Mouse (Mus musculus) B cell, adult 67 days (primary cell): Measurements from ENCODE around the gene Rfwd3. TPM values are rescaled to one million over a fixed set of nuclear protein-coding genes. Genes with fewer than 3 reads are reported as not detected.

Source experiments
- total RNA-seq, 2 experiments: library from RNA; stranded (reverse); gene quantifications; 4 replicates each; pipeline ENCODE4 v1.2.4; 2023

Gene Rfwd3
- 10 to 100 TPM; 38.7 to 40.9 TPM for total RNA-seq

GRCm38 (mm10) chr8:111299821-111300568 lies at the start of gene Rfwd3:
Gene Rfwd3, minus strand, starts transcription at chr8:111300222.

GRCm38 (mm10) chr8:111337890-111338347 lies 37.9 kb upstream of the Rfwd3 start, which contains the start of gene Mlkl:
Gene Mlkl, minus strand, starts transcription at chr8:111338177.

GRCm38 (mm10) chr8:111258631-111259407 lies 41.2 kb downstream of the Rfwd3 start, which contains the start of gene Glg1:
Gene Glg1, minus strand, starts transcription at chr8:111259216.

Other genes with a start within 250 kb of the Rfwd3 start
- gene Exosc6, start 243.9 kb downstream of the Rfwd3 start, total RNA-seq = 10 to 100 TPM in 1 of 2 experiments, 1 to 10 TPM in 1; 8.7 to 11.4 TPM
- not detected for gene Clec18a, start 207.8 kb downstream of the Rfwd3 start, total RNA-seq
- 10 to 100 TPM; 26.8 to 27.1 TPM for gene Pdpr, start 205.6 kb downstream of the Rfwd3 start, total RNA-seq
- gene Glg1, start 41.0 kb downstream of the Rfwd3 start, total RNA-seq = 10 to 100 TPM; 78.1 to 84.4 TPM
- under 1 TPM in 1 of 2 experiments, not detected in 1; 0.44 TPM for gene Mlkl, start 38.0 kb upstream of the Rfwd3 start, total RNA-seq
- not detected for gene Fa2h, start 93.6 kb upstream of the Rfwd3 start, total RNA-seq
- 10 to 100 TPM; 16.6 to 17.5 TPM for gene Wdr59, start 221.9 kb upstream of the Rfwd3 start, total RNA-seq
- gene Znrf1, start 235.9 kb upstream of the Rfwd3 start, total RNA-seq = 10 to 100 TPM; 28.4 to 31.7 TPM